Mouse (Mus musculus) MN1 (cell line): Measurements from ENCODE around the gene Irak4.

Source experiments
- DNase-seq: peaks from one replicate; pipeline ENCODE4 v3.0.0-alpha.2; 2016; ENCODE audit warnings: low spot score

Irak4 gene

GRCm38 (mm10) chr15:94564909-94565308, 21.5 kb downstream of the Irak4 start:
- DNase-seq = no peak

- peak; percentile 77 for DNase-seq
These were observed 22.4 kb downstream of the Irak4 start for GRCm38 (mm10) chr15:94565854-94566253.

GRCm38 (mm10) chr15:94568496-94569182, 25.2 kb downstream of the Irak4 start:
- DNase-seq = no peak

- DNase-seq = no peak
These were observed 28.1 kb downstream of the Irak4 start for GRCm38 (mm10) chr15:94571501-94571900.

GRCm38 (mm10) chr15:94572746-94573145, 29.3 kb downstream of the Irak4 start:
- no peak for DNase-seq

GRCm38 (mm10) chr15:94574566-94575268, 31.3 kb downstream of the Irak4 start:
- no peak for DNase-seq

- DNase-seq = no peak
These were observed 38.7 kb downstream of the Irak4 start for GRCm38 (mm10) chr15:94582000-94582593.

- DNase-seq = no peak
These were observed 39.7 kb downstream of the Irak4 start for GRCm38 (mm10) chr15:94583153-94583552.

GRCm38 (mm10) chr15:94584738-94585137, 41.3 kb downstream of the Irak4 start:
- peak; percentile 37 for DNase-seq

- no peak for DNase-seq
These were observed 44.6 kb downstream of the Irak4 start for GRCm38 (mm10) chr15:94587826-94588715.

GRCm38 (mm10) chr15:94589219-94590075, 46.0 kb downstream of the Irak4 start, which contains the start of gene Twf1:
Gene Twf1 (minus strand): TSS chr15:94589889.
- DNase-seq = peak; percentile 96

GRCm38 (mm10) chr15:94590083-94590482, 46.6 kb downstream of the Irak4 start:
- no peak for DNase-seq

- no peak for DNase-seq
These were observed 47.9 kb downstream of the Irak4 start for GRCm38 (mm10) chr15:94591356-94591755.

GRCm38 (mm10) chr15:94593586-94593985, 50.1 kb downstream of the Irak4 start:
- DNase-seq = no peak

- DNase-seq = no peak
These were observed 56.8 kb downstream of the Irak4 start for GRCm38 (mm10) chr15:94600145-94600707.

GRCm38 (mm10) chr15:94601339-94601738, 57.9 kb downstream of the Irak4 start:
- peak; percentile 77 for DNase-seq

GRCm38 (mm10) chr15:94602441-94602840, 59.0 kb downstream of the Irak4 start:
- no peak for DNase-seq

- DNase-seq = no peak
These were observed 64.3 kb downstream of the Irak4 start for GRCm38 (mm10) chr15:94607768-94608167.

- DNase-seq = no peak
These were observed 72.6 kb downstream of the Irak4 start for GRCm38 (mm10) chr15:94616036-94616435.

- no peak for DNase-seq
These were observed 77.5 kb downstream of the Irak4 start for GRCm38 (mm10) chr15:94620909-94621308.

GRCm38 (mm10) chr15:94628463-94628829, 85.0 kb downstream of the Irak4 start:
- DNase-seq = no peak
